Mouse (Mus musculus): ENCODE results near the gene Rcn3.
"Not testable (repeated sequence)": the region's sequence is repeated elsewhere in the genome, so short reads cannot be mapped to it uniquely, and the experiment has no call there.

Gene Rcn3

GRCm38 (mm10) chr7:45124224-45125143 is 32.5 kb upstream of the Rcn3 start, which contains the start of gene Rps11:
Gene Rps11 (minus strand): TSS chr7:45124439.
- DNase-seq (ENCODE audit: low spot score in 2 of 2): peak; percentile 98

DNA sequence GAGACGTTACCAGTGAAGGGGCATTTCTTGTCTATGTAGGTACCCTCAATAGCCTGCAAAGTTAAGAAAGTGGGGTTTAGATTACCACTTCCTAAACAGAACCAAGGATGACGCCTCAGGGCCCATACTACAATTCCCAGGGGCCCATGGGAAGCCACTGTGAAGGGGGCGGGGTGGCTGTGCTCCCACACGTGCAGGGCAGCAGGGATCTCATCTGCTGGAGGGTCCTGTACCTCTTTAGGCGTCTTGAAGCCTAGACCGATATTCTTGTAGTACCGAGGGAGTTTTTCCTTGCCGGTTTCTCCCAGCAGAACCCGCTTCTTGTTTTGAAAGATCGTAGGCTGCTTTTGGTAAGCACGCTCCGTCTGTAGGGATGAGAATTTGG is 31.2 kb upstream of the Rcn3 start:
- no peak for DNase-seq (ENCODE audit: low spot score in 2 of 2)

DNA sequence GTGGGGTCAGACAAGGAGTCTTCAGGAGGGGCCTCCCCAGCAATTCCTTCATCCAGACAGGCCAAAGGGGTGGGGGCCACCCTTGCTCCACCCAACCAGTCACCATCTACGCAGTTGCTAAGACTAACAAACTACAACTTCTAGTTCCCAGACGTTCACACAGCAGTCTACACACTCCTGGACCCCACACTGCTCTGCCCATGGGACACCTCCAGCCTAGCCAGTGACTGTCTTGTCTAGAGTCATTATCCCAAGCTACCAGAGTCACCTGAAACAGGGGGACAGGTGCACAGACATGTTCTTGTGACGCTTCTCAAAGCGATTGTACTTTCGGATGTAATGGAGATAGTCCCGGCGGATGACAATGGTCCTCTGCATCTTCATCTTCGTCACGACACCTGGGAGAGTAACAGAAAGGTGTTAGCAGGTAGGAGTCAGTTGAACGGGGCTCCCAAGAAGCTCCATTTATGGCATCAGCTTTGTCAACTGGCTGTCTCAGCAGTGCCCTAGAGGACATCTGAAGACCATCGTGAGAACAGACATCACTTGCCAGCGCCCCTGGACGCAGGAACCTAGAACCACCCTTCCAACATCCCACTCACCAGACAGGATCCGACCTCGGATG is 30.7 kb upstream of the Rcn3 start:
- no peak for DNase-seq (ENCODE audit: low spot score in 2 of 2)

- no peak for DNase-seq (ENCODE audit: low spot score in 2 of 2)
These were observed 29.9 kb upstream of the Rcn3 start for GRCm38 (mm10) chr7:45121966-45122365.

GRCm38 (mm10) chr7:45121404-45121803 is 29.4 kb upstream of the Rcn3 start:
- DNase-seq (ENCODE audit: low spot score in 2 of 2): no peak

DNA sequence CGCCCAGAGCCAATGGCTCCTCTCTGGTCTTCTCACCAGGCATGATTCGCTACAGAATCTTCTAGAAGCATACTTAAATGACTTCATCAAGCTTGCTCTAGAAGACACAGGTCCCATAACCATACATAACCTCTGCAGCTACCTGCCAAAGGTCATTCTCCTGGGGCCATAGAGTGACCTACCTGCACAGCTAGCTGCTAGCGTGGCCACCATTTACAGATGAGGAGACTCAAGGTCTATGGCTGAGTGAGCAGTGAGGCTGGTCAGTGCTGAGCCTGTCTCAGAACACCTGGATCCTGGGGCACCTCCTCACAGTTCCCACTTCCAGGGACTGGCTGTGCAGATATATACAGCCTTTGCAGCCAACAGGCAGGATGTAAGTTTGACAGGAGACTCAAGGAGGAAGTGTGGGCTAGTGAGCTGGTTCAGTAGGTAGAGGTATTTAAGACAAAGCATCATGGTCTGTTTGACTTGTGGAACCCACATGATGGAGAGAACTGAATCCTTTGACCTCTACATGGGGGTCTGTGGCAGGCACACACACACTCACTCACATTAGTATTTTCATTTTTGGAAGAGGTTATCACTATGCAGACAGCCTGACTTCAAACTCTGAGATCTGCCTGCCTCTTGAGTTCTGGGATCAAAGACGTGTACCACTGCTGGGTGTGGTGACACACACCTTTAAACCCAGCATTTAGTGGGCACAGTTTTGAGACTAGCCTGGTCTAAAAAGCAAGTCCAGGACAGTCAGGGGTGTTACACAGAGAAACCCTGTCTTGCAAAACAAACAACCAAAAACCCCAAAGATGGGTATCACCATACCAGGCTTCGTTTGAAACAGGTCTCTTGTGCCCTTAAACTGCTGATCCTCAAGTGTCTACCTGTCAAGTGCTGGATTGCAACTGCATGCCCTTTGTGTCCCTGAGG is 28.0 kb upstream of the Rcn3 start:
- no peak for DNase-seq (ENCODE audit: low spot score in 2 of 2)

- DNase-seq (ENCODE audit: low spot score in 2 of 2): no peak
These were observed 26.3 kb upstream of the Rcn3 start for GRCm38 (mm10) chr7:45118336-45118735.

DNA sequence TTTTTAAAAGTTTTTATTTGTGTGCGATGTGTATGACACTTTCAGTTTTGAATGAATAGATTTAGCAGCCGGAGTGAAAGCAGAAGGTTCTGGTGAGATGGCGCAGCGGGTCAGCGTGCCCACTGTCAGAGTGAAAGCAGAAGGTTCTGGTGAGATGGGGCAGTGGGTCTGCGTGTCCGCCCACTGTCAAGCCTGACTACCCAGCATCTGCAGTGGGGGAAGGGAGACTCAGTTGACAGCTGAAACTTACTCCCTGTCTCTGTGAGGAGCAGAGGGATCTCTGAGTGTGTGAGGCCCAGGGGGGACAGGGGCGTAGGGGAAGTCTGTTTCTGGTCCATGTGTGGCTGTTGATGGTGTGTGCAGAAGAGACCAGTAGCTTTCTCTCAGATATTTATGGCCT is 25.5 kb upstream of the Rcn3 start:
- DNase-seq (ENCODE audit: low spot score in 2 of 2): no peak

- DNase-seq (ENCODE audit: low spot score in 2 of 2): no peak
These were observed 21.5 kb upstream of the Rcn3 start for GRCm38 (mm10) chr7:45113476-45113875.

DNA sequence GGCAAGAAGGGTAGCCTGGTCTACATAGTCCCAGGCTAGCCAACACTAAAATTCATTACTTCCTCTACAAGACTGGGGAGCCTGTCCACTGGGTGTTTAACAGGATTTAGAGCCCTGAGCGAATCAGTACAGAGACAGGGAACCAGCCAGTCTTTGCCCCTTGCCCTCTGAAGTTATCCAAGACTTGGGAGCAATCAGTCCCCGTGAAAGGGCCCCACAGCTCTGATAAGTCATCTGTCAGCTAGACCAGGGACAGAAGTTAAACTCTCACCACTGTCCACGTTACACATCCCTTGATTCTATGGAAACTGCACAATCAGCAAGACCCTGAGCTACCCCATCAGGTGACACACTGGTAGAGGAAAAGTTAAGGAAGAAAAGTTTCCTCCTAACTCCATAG is 20.5 kb upstream of the Rcn3 start:
- no peak for DNase-seq (ENCODE audit: low spot score in 2 of 2)

- no peak for DNase-seq (ENCODE audit: low spot score in 2 of 2)
These were observed 19.9 kb upstream of the Rcn3 start for GRCm38 (mm10) chr7:45111940-45112339.

GRCm38 (mm10) chr7:45110089-45110488 is 18.1 kb upstream of the Rcn3 start:
- not testable (repeated sequence) for DNase-seq (ENCODE audit: low spot score in 2 of 2)

GRCm38 (mm10) chr7:45107052-45107645 is 15.1 kb upstream of the Rcn3 start:
- DNase-seq (ENCODE audit: low spot score in 2 of 2): no peak

GRCm38 (mm10) chr7:45106441-45106840 is 14.4 kb upstream of the Rcn3 start:
- DNase-seq (ENCODE audit: low spot score in 2 of 2): no peak

- DNase-seq (ENCODE audit: low spot score in 2 of 2): no peak
These were observed 13.5 kb upstream of the Rcn3 start for GRCm38 (mm10) chr7:45105491-45105890.

DNA sequence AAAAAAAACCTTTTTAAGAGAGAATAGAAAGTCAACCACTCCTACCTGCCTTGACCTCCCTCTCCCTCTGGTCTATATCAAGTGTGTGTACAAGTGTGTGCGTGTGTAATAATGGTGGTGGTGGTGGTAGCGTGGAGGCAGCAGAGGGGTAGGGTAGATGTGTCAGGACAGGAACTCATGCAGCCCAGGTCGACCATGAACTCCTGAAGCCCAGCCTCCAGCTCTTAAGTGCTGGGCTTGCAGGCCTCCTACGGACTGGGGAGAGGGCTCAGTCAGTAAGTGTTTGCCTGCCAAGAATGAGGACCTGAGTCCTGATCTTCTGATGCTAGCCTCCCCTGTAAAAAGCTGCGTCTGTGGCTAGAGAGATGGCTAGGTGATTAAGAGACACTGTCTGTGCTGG is 12.9 kb upstream of the Rcn3 start:
- DNase-seq (ENCODE audit: low spot score in 2 of 2): no peak

DNA sequence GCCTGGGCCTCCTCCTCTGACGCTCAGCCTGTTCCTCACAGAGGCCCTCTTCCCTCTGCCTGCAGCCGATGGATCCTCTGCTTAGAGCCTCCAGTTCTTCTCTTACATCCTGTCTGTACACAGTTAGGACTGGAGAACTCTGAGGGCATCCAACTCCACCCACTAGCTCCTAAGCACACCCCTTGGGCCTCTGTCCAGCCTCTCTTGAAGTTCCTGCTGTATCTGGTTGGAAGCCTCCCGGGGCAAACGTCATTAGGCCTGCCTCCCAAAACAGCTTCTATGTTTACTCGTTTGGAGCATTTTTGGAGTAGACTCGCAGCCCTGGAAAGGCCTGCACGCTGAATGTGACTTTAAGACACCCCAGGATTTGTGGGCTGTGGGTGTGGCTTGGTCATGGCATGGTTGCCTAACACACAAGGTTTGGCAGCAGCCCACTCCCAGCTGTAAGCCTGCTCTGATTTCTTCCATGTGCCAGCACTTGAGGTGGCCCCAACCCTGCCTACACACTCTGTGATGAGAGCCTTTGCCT is 11.7 kb upstream of the Rcn3 start, which contains the start of gene Fcgrt:
Gene Fcgrt, minus strand, starts transcription at position 200 of the 529 bp plus-strand sequence.
- DNase-seq (ENCODE audit: low spot score in 2 of 2): peak in 1 of 2 experiments; percentile 48

DNA sequence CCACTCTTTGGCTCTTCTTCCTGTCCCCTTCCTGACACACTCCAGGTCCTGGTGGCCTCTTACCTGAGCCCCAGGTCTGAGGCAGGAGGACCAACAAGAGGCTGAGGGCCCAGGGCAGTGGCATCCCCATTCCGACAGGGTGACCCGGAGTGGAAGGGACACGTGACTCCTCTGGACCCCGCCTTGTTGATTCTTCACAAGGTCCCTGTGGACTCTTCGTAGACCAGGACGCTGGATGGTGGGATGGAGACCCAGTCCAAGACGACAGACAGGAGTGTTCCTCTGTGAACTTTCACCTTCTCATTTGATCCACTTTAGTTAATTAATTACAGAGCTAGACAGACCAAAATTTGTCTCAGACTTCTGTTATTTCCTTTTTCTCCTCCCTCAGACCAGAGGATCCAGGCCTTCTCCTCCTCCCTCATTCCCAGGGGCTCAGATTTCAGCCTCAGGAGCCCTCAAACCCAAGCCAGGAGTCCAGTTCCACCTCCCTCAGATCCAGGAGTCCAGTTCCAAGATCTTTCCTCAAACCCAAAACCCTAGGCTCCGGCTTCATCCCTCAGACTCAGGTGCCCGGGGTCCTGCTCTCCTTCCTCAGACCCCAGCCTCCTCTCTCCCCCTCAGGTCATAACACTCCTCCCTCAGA is 11.0 kb upstream of the Rcn3 start:
- DNase-seq (ENCODE audit: low spot score in 2 of 2): no peak

GRCm38 (mm10) chr7:45102441-45102840 is 10.4 kb upstream of the Rcn3 start:
- DNase-seq (ENCODE audit: low spot score in 2 of 2): no peak

- no peak for DNase-seq (ENCODE audit: low spot score in 2 of 2)
These were observed 8.0 kb upstream of the Rcn3 start for GRCm38 (mm10) chr7:45100046-45100445.

All from right cerebral cortex, postnatal 36 days (tissue).